Mouse (Mus musculus) layer of hippocampus, postnatal 10 days (tissue): ENCODE results near the gene Utp14b. TPM values are rescaled to one million over a fixed set of nuclear protein-coding genes. Genes with fewer than 3 reads are reported as not detected.

Experiments used
- DNase-seq, 2 experiments: peaks; one replicate each; pipeline ENCODE4 v3.0.0; 2021; ENCODE audit warnings: low spot score in 2 of 2
- total RNA-seq, 2 experiments: library from RNA; stranded (reverse); gene quantifications; 2 replicates each; pipeline ENCODE4 v1.2.3; 2021

Utp14b gene
- total RNA-seq, 2 experiments from 2014 or later, result 17.0 to 18.2 TPM

DNA sequence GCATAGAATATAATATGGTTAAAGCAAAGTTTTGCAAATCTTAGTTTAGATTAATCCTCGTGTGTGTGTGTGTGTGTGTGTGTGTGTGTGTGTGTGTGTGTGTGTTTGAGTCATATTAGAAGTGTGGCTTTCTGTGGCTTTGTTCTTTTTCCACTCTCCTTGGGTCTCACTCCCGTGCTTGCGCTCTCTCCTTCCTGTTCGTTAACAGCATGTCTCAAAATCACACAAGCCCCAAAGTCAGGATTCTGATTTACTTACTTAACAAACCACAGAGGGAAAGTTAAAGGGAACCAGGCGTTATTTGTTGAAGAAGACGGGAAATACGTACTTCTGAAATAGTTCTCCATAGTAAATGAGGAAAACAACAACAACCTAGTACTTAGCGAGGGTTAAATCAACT, 26.3 kb downstream of the Utp14b start:
- no peak for DNase-seq

DNA sequence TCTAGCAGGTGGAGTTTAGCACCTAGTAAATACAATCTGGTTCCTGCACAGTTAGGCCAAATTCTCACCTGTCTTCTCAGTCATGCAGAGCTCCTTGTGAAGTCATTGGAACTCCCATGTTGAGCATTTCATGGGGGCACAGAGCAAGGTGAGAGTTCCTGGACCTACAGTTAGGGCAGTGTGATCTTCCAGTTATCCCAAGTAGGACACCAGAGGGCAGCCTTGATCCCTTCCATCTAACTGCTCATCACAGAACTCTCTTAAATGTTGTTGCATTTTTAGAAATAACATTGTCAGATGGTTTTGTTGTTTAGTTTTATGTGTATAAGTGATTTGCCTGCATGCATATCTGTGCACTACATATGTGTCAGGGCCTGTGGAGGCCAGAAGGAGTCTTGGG, 29.0 kb downstream of the Utp14b start:
- peak in 1 of 2 experiments; percentile 34 for DNase-seq

DNA sequence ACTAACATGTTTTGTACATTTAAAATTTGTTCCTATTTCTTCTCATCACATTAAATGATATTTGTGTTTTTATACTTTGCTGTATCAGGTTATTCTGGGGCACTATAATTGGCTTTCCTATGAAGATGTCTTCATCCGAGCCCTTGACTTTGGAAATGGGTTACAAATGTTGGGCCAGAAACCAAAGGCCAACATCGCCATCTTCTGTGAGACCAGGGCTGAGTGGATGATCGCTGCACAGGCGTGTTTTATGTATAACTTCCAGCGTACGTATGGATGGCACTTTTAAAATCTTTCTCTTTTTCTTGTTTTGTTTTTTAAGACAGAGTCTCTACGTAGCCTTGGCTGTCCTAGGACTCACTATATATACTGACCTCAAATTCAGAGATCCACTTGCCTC, 30.3 kb downstream of the Utp14b start:
- no peak for DNase-seq

DNA sequence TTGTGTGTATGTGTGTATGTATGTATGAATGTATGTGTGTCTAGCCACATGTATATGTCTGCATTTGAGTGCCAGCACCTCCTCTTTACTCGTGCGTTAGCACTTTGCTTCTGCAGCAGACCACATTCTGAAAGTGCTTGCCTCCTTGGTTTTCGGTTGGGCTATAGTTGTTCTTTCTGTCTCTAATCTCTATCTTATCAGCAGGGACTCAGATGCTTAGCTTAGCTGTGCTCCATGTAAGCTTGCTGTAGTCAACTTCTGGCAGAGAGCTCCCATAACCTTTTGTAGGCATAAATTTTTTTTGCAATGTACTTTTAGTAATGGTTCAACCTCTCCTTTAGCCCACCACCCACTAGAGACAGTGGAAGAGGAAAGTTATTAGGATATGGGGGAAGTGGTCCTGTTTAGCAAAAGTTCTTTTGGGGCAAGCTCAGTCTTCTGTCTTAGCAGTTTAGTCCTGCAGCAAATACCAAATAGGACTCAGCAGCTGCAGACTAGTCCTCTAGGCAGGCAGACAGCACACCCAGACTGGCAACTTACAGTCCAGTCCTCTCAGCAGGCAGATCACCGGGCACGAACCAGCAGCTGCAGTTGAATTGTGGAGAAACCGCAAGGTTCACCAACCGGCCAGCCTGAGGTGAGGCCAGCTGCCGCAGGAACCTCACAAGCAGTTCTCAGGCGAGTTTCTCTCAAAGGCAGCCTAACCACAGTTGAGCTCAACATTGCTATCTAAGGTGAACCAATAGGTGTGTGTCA, 36.8 kb downstream of the Utp14b start:
- DNase-seq, result no peak

DNA sequence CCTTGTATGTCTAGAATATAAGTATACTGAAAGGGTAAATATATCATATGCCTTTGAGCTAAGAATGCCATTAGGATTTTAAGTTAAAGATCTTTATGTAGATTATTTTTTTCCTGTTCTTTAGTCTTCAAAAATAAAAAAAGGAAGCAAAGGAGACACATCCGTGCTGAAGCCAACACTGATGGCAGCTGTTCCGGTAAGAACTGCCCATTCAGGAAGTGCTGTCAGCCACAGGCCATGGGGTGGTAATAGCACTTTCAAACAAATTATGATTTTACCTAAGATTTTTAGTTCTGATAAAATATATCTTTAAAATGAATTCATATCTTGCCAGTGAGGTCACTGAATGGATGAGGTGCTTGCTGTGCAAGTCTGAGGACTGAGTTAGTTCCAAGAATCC, 38.5 kb downstream of the Utp14b start:
- no peak for DNase-seq

DNA sequence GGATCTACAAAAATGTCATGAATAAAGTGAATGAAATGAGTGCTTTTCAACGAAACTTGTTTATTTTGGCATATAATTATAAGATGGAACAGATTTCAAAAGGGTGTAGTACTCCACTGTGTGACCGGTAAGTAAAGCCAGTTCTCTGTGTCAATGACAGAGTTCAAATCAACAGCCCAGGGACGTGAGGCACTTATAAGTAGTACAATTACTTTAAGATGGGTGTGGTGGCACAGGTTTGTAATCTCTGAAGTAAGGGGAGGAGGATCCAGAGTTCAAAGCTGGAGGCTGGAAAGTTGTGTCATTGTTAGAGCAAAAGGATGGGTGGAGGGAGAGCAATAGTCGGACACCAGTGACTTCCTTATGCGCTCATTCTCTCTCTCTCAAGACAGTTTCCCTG, 39.1 kb downstream of the Utp14b start:
- no peak for DNase-seq

DNA sequence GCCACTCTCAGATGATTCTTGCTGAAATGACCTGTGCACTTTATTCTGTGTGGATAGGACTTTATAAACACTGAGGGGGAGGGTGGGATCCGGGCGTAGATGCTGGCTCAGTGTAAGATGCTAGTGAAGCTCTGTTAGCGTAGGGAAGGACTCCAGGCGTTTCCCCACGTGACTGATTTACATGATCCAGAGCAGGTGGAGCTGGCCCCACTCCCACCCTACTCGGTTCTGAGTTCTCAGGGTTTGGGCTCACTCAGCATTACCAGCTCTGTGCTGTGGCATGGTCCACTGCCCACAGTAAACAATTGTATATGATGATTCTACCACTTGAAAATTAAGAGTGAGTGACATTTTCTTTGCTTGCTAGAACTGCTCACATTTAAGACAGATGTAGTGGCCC, 40.3 kb downstream of the Utp14b start:
- no peak for DNase-seq

DNA sequence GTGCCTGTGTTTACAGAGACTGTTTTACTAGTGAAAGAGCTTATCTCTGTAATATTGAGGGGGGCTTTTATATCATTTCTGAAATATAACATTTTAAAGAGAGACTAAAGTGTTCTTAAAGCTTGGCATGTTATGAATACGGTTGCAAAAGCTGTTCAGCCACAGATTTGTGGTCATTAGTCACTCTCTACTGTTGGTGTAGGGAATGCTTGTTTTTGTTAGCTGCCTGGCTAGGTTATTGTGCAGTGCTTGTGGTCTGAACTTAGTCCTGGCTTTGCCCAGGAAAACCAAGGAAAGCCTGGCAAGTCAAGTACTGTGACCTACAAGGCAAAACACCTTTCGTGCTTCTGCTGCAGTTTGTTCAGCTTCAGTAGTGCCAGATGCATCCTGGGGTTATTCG, 43.9 kb downstream of the Utp14b start:
- no peak for DNase-seq

DNA sequence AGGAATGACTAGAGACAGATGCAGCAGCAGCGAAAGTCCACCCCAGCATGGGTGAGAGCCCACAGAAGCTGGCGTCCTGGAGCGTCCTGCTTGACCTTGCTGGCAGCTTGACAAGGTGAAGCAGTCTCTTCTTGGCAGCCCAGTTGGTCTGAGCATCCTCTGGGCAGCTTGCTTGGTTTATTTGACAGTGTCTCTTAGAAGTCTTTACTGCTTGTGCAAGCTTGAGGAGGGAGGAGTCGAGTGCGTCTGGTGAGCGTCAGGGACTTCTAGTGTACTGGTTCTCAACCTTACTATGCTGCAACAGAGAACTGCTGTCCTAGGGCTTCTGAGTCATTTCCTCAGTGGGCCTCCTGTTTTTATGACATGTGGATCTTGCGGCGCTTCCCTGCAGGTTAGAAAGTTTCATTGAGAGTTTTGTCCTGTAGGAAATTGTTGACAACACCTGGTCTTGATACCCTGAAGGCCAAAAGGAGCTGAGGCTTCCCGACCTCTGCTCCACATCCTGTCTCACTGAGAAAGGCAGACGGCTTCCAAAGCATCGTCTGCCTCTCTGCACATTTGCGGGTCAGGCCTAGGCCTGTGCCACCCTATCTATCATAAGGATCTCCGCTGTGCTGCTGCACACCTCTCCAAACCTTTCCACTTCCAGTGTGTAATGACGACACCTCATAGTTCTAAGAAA, 44.6 kb downstream of the Utp14b start:
- no peak for DNase-seq

DNA sequence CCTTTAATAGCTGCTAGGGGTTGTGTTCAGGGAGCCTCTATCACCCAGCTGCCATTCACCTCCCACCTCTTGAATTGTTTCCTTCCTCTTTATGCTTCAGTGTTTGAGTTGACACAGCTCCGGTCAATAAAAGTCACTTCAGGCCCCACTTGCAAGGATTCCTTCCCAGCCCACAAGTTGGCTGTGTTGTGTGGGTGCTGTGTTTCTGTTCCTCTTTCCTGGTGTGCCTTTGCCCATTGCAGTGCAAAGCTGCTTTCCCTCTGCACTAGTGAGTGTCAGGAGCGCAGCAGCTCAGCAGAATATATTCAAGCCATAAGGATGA, 45.1 kb downstream of the Utp14b start:
- no peak for DNase-seq

DNA sequence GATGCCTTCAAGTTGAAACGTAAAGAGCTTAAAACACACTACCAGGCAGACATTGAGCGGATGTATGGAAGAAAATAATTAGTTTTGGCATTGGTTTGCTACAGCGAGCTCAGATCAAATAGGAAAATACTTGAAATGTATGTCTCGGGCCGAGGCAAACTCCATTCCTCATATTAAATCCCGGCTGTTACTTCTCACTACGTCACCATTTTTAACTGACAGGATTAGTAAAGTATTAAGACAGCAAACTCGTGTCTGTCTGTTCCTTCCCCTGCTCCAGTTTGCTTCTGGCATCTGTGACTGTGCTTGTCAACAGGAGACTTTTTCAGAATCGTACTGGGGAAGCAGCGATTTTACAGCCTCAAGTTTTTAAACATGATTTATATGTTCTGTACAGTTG, 48.5 kb downstream of the Utp14b start:
- no peak for DNase-seq

DNA sequence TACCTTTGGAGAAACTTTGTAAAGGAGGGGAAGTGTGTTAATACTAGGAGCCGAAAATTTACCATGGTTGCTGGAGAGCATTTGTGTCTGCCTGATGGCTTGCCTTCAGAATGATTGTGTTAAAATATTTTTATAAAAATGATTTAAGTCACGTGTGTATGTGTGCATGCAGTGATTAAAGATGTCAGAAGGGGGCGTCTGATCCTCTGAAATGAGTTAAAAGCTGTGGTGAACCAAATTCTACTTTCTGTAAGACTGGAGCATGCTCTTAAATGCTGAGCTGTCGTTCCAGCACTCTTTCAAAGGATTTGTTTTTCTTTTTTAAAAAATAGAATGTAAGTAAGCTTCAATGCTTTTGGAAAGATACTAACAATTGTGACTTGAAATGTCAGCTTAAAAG, 49.4 kb downstream of the Utp14b start:
- DNase-seq, result peak; percentile 45 to 58

DNA sequence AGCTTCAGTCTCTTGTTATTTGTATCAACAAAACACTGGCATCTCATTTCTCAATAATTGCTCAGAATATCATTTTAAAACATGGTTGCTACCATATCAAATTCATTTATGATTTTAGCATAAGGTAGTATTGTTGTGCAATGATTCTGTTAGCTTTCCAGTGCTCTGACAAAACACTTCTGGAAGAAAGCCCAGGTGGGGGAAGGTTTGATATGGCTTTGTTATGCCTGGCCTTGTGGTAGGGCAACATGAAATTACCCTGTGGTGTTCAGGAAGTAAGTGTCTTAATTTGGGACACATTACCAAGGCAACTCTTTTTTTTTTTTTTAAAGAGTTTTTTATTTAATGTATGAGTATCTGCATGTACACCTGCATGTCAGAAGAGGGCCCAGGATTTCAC, 52.2 kb downstream of the Utp14b start:
- no peak for DNase-seq

DNA sequence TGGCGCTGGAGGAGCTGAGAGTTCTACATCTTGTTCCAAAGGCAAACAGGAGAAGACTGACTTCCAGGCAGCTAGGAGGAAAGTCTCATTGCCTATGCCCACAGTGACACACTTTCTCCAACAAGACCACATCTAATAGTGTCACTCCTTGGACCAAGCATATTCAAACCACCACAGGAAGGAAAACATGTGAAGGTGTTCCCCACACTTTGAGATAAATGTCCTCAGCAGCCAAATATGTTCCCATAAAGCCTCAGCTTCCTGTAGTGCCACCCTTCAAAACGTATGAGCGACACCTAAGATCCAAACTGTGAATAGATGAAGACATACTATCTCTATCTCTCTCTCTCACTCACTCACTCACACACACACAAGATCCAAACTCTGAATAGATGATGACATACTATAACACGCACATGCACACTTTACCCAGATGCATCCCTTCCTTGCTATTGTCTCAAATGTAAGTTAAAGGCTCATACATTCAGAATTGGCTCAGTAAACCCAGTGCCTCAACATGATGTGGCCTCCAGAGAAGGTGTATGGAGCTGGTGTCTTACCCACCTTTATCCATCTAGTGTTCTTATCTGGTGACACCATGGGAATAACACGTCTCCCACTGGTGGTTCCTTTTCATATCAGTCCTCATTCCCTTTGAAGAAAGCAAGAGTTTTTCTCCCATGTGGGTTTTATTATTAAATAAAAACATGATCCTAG, 52.9 kb downstream of the Utp14b start:
- no peak for DNase-seq

Other genes starting within 250 kb of the Utp14b start
- 10 to 100 TPM; 72.2 to 78.2 TPM for gene Farsb, start 169.1 kb upstream of the Utp14b start, total RNA-seq
- not detected for gene Mogat1, start 147.0 kb upstream of the Utp14b start, total RNA-seq
- under 1 TPM; 0.13 to 0.16 TPM for gene BC035947, start 145.9 kb upstream of the Utp14b start, total RNA-seq
- 100 to 1,000 TPM; 134 to 144 TPM for gene Acsl3, start 213 bp upstream of the Utp14b start, total RNA-seq
- 1 to 10 TPM in 1 of 2 experiments, under 1 TPM in 1; 0.69 to 1.1 TPM for gene Kcne4, start 158.7 kb downstream of the Utp14b start, total RNA-seq